Mouse (Mus musculus) hematopoietic stem cell, adult 5-6 weeks (primary cell): ENCODE data around the gene Prrc2a. TPM values are rescaled to one million over a fixed set of nuclear protein-coding genes. Genes with fewer than 3 reads are reported as not detected.

Experiments
- ATAC-seq, 2 experiments: fragments of 125-278 bp in 1 of 2; replicated peaks in 1 of 2; 2 replicates each; pipeline ENCODE4 v1.8.0; 2016 to 2017; ENCODE audit warnings: inconsistent platforms in 2 of 2, mild to moderate bottlenecking in 2 of 2, moderate number of reproducible peaks in 2 of 2, low read depth in 1 of 2, moderate TSS enrichment in 1 of 2; ENCODE audit not compliant: low FRiP score in 2 of 2, poor library complexity in 2 of 2, severe bottlenecking in 2 of 2, insufficient read depth in 1 of 2, low TSS enrichment in 1 of 2
- total RNA-seq: library from RNA; stranded (forward); fragments of 172-1452, 232-1000 nt; gene quantifications from 2 replicates; pipeline ENCODE4 v1.2.3, GENCODE M21; 2017

The Prrc2a gene
- total RNA-seq, 1 experiment from 2014 or later, result 65.9 TPM

- ATAC-seq, result no peak
Observed at GRCm38 (mm10) chr17:35100196-35100765, 64.4 kb downstream of the Prrc2a start.

Other genes starting within 250 kb of the Prrc2a start
- 6.9 and 12.1 TPM in 2 replicates for gene Neu1, start 233.6 kb downstream of the Prrc2a start, total RNA-seq
- gene Hspa1b, start 205.7 kb downstream of the Prrc2a start, total RNA-seq, result 18.4 and 24.7 TPM in 2 replicates
- 1.1 TPM in 1 of 2 replicates, not detected in the other for gene Gm20481, start 195.0 kb downstream of the Prrc2a start, total RNA-seq
- 16.3 and 22.9 TPM in 2 replicates for gene Hspa1a, start 192.7 kb downstream of the Prrc2a start, total RNA-seq
- gene Hspa1l, start 192.2 kb downstream of the Prrc2a start, total RNA-seq, result 0.05 TPM in 1 of 2 replicates, not detected in the other
- gene Lsm2, start 183.0 kb downstream of the Prrc2a start, total RNA-seq, result 28.5 and 39.0 TPM in 2 replicates
- 228 and 415 TPM in 2 replicates for gene Vars, start 163.9 kb downstream of the Prrc2a start, total RNA-seq
- 0.38 and 0.45 TPM in 2 replicates for gene Vwa7, start 148.3 kb downstream of the Prrc2a start, total RNA-seq
- gene Sapcd1, start 136.9 kb downstream of the Prrc2a start, total RNA-seq, result 1.7 TPM in 1 of 2 replicates, not detected in the other
- gene Msh5, start 118.2 kb downstream of the Prrc2a start, total RNA-seq, result 3.7 and 7.9 TPM in 2 replicates
- 294 and 299 TPM in 2 replicates for gene Clic1, start 114.9 kb downstream of the Prrc2a start, total RNA-seq
- 27.4 and 32.3 TPM in 2 replicates for gene Ddah2, start 105.9 kb downstream of the Prrc2a start, total RNA-seq
- gene Ly6g6c, start 99.5 kb downstream of the Prrc2a start, total RNA-seq, result not detected in 2 replicates
- not detected in 2 replicates for gene Mpig6b, start 98.7 kb downstream of the Prrc2a start, total RNA-seq
- not detected in 2 replicates for gene Ly6g6e, start 88.0 kb downstream of the Prrc2a start, total RNA-seq
- not detected in 2 replicates for gene Ly6g6d, start 86.8 kb downstream of the Prrc2a start, total RNA-seq
- not detected in 2 replicates for gene Ly6g6f, start 79.3 kb downstream of the Prrc2a start, total RNA-seq
- gene Abhd16a, start 75.6 kb downstream of the Prrc2a start, total RNA-seq, result 25.9 and 30.0 TPM in 2 replicates
- not detected in 2 replicates for gene Ly6g5c, start 56.6 kb downstream of the Prrc2a start, total RNA-seq
- 1.6 TPM in 1 of 2 replicates, not detected in the other for gene Ly6g5b, start 49.5 kb downstream of the Prrc2a start, total RNA-seq
- 31.2 and 35.1 TPM in 2 replicates for gene Gpank1, start 43.4 kb downstream of the Prrc2a start, total RNA-seq
- gene Csnk2b, start 42.8 kb downstream of the Prrc2a start, total RNA-seq, result 250 and 330 TPM in 2 replicates
- gene D17H6S53E, start 38.5 kb downstream of the Prrc2a start, total RNA-seq, result 6.1 and 6.3 TPM in 2 replicates
- 0.38 TPM in 1 of 2 replicates, not detected in the other for gene Apom, start 32.8 kb downstream of the Prrc2a start, total RNA-seq
- gene Bag6, start 29.7 kb downstream of the Prrc2a start, total RNA-seq, result 109 and 121 TPM in 2 replicates
- gene Aif1, start 11.2 kb upstream of the Prrc2a start, total RNA-seq, result 1.8 TPM in 1 of 2 replicates, not detected in the other
- gene Lst1, start 23.5 kb upstream of the Prrc2a start, total RNA-seq, result 85.1 and 145 TPM in 2 replicates
- 31.4 and 64.0 TPM in 2 replicates for gene Ltb, start 29.5 kb upstream of the Prrc2a start, total RNA-seq
- 22.3 and 44.4 TPM in 2 replicates for gene Tnf, start 37.1 kb upstream of the Prrc2a start, total RNA-seq
- gene Lta, start 40.5 kb upstream of the Prrc2a start, total RNA-seq, result not detected in 2 replicates
- gene Gm16181, start 55.9 kb upstream of the Prrc2a start, total RNA-seq, result 3.1 TPM in 1 of 2 replicates, not detected in the other
- 3.8 and 5.2 TPM in 2 replicates for gene Atp6v1g2, start 68.8 kb upstream of the Prrc2a start, total RNA-seq
- gene Nfkbil1, start 70.9 kb upstream of the Prrc2a start, total RNA-seq, result 4.3 and 15.9 TPM in 2 replicates
- gene Ddx39b, start 76.8 kb upstream of the Prrc2a start, total RNA-seq, result 207 and 226 TPM in 2 replicates
- gene H2-D1, start 97.8 kb upstream of the Prrc2a start, total RNA-seq, result 627 and 791 TPM in 2 replicates
- gene H2-Q1, start 155.5 kb upstream of the Prrc2a start, total RNA-seq, result 0.25 TPM in 1 of 2 replicates, not detected in the other
- not detected in 2 replicates for gene H2-Q2, start 177.3 kb upstream of the Prrc2a start, total RNA-seq
- gene H2-Q4, start 214.7 kb upstream of the Prrc2a start, total RNA-seq, result 110 and 133 TPM in 2 replicates